Mouse (Mus musculus): ENCODE measurements around the gene Lmna. TPM values are rescaled to one million over a fixed set of nuclear protein-coding genes. Genes with fewer than 3 reads are reported as not detected.

Gene Lmna
- polyA plus RNA-seq, 1 experiment, result 30.0 TPM

GRCm38 (mm10) chr3:88553525-88553879, 43.7 kb upstream of the Lmna start, which contains the start of gene Ubqln4:
Ubqln4 (plus strand) TSS chr3:88553758.
- peak within 1 kb of the TSS; percentile 99 for H3K4me3 ChIP-seq (ENCODE audit: low read depth, low read length)

DNA sequence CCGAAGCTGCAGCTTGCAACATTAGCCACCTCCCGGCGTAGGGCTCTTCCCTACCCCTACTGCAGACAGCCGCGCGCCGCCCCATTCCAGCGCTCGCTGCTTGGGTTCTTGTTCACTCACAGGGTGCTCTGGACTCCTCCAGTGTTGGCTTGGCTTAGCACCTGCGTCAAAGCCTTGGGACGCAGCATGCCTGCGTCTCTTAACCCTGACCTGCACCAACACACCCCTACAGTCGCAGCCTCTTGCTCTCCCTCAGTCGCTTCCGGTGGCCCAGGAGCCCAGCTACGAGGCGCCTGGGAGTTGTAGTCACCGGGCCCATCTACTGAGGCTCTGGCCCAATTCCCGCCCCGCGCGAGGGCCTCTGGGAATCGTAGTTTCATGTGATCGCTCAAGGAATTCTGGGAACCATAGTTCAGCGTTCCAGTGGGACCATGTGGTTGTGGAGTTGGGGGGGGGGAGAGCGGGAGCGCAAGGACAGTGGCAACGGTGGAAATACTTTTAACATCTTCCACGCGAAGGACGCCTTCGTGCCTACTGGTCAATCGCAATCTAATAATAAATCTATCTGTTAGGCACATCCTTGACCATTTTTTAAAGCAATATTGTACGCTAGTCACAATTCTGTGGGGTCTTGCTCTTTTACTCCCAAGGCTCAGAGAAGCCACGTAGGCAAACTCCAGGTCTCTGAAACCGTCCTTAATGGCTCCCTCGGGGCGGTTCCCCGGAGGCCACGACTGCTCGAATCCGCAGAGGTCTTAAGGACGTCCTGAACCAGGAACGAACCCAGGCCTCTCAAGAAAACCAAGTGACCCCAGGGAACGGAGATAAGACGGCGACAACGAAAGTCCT, 43.1 kb upstream of the Lmna start, which contains the start of gene Lamtor2:
Lamtor2 (minus strand) TSS at position 399 of the 849 bp plus-strand sequence.
- Histone ChIP-seq H3K9me3 (replicated peaks; ENCODE audit: control insufficient read depth, insufficient read depth, low read length, poor library complexity, severe bottlenecking) (no peaks in the 10 kb centered on the region), H3K27ac (ENCODE audit: insufficient read depth, low read length) (peak within 1 kb of the TSS; percentile 89), H3K4me1 (ENCODE audit: control insufficient read depth, insufficient read depth, low read length) (peaks cover 2% of the 10 kb centered on the region), H3K36me3 (ENCODE audit: control insufficient read depth, insufficient read depth, low read length, poor library complexity, severe bottlenecking) (peaks cover 21% of the 10 kb centered on the region), H3K4me3 (ENCODE audit: low read depth, low read length) (peak within 1 kb of the TSS; percentile 99), H3K27me3 (ENCODE audit: control insufficient read depth, insufficient read depth, low read length, poor library complexity, severe bottlenecking) (no peaks in the 10 kb centered on the region), H3K9ac (ENCODE audit: low read depth, poor library complexity, severe bottlenecking) (peak within 1 kb of the TSS; percentile 100)
- TF ChIP-seq EP300 (IDR thresholded peaks at IDR 0.05; ENCODE audit: insufficient read depth, low read depth, low read length) (0 out of 2 replicates have a peak, but pooled peaks have one; percentile 48), CTCF (IDR thresholded peaks at IDR 0.05; ENCODE audit: low read depth, low read length) (no peak), POLR2A (IDR thresholded peaks at IDR 0.05; ENCODE audit: insufficient read depth, low read length) (peak; percentile 52)

More at GRCm38 (mm10) chr3:88553525-88553879, 43.7 kb upstream of the Lmna start, which contains the start of gene Ubqln4:
- Histone ChIP-seq H3K36me3 (ENCODE audit: control insufficient read depth, insufficient read depth, low read length, poor library complexity, severe bottlenecking) (peaks cover 27% of the 10 kb centered on the region), H3K9ac (ENCODE audit: low read depth, poor library complexity, severe bottlenecking) (peak within 1 kb of the TSS; percentile 100), H3K27me3 (ENCODE audit: control insufficient read depth, insufficient read depth, low read length, poor library complexity, severe bottlenecking) (no peaks in the 10 kb centered on the region), H3K27ac (ENCODE audit: insufficient read depth, low read length) (peak within 1 kb of the TSS; percentile 89), H3K4me1 (ENCODE audit: control insufficient read depth, insufficient read depth, low read length) (peaks cover 4% of the 10 kb centered on the region), H3K9me3 (replicated peaks; ENCODE audit: control insufficient read depth, insufficient read depth, low read length, poor library complexity, severe bottlenecking) (no peaks in the 10 kb centered on the region)
- TF ChIP-seq EP300 (IDR thresholded peaks at IDR 0.05; ENCODE audit: insufficient read depth, low read depth, low read length) (no peak), CTCF (IDR thresholded peaks at IDR 0.05; ENCODE audit: low read depth, low read length) (peak; percentile 45)

GRCm38 (mm10) chr3:88552082-88552645, 42.4 kb upstream of the Lmna start:
- Histone ChIP-seq H3K4me3 (ENCODE audit: low read depth, low read length) (peak overlapping the region; percentile 90), H3K27ac (ENCODE audit: insufficient read depth, low read length) (peak overlapping the region; percentile 14), H3K4me1 (ENCODE audit: control insufficient read depth, insufficient read depth, low read length) (peaks cover 3% of the 10 kb centered on the region), H3K9me3 (replicated peaks; ENCODE audit: control insufficient read depth, insufficient read depth, low read length, poor library complexity, severe bottlenecking) (no peaks in the 10 kb centered on the region), H3K9ac (ENCODE audit: low read depth, poor library complexity, severe bottlenecking) (peak overlapping the region; percentile 60), H3K36me3 (ENCODE audit: control insufficient read depth, insufficient read depth, low read length, poor library complexity, severe bottlenecking) (peaks cover 14% of the 10 kb centered on the region), H3K27me3 (ENCODE audit: control insufficient read depth, insufficient read depth, low read length, poor library complexity, severe bottlenecking) (no peaks in the 10 kb centered on the region)
- TF ChIP-seq POLR2A (IDR thresholded peaks at IDR 0.05; ENCODE audit: insufficient read depth, low read length) (no peak), CTCF (IDR thresholded peaks at IDR 0.05; ENCODE audit: low read depth, low read length) (no peak), EP300 (IDR thresholded peaks at IDR 0.05; ENCODE audit: insufficient read depth, low read depth, low read length) (no peak)

GRCm38 (mm10) chr3:88551586-88551985, 41.8 kb upstream of the Lmna start:
- no peak overlapping the region for H3K27ac ChIP-seq (ENCODE audit: insufficient read depth, low read length)
- H3K9ac ChIP-seq (ENCODE audit: low read depth, poor library complexity, severe bottlenecking), result peak overlapping the region; percentile 60
- peaks cover 4% of the 10 kb centered on the region for H3K4me1 ChIP-seq (ENCODE audit: control insufficient read depth, insufficient read depth, low read length)
- peaks cover 9% of the 10 kb centered on the region for H3K36me3 ChIP-seq (ENCODE audit: control insufficient read depth, insufficient read depth, low read length, poor library complexity, severe bottlenecking)
- H3K27me3 ChIP-seq (ENCODE audit: control insufficient read depth, insufficient read depth, low read length, poor library complexity, severe bottlenecking), result no peaks in the 10 kb centered on the region
- H3K9me3 ChIP-seq (replicated peaks; ENCODE audit: control insufficient read depth, insufficient read depth, low read length, poor library complexity, severe bottlenecking), result no peaks in the 10 kb centered on the region
- peak overlapping the region; percentile 34 for H3K4me3 ChIP-seq (ENCODE audit: low read depth, low read length)
- no peak for TF ChIP-seq POLR2A (IDR thresholded peaks at IDR 0.05; ENCODE audit: insufficient read depth, low read length)
- TF ChIP-seq EP300 (IDR thresholded peaks at IDR 0.05; ENCODE audit: insufficient read depth, low read depth, low read length), result no peak
- TF ChIP-seq CTCF (IDR thresholded peaks at IDR 0.05; ENCODE audit: low read depth, low read length), result no peak

- H3K4me3 ChIP-seq (ENCODE audit: low read depth, low read length), result peak within 1 kb of the TSS; percentile 2
These were observed 38.6 kb upstream of the Lmna start, which contains the start of gene Rab25 for GRCm38 (mm10) chr3:88548180-88548917. Rab25 (minus strand) TSS chr3:88548300.

More at GRCm38 (mm10) chr3:88548180-88548917, 38.6 kb upstream of the Lmna start, which contains the start of gene Rab25:
- no peaks in the 10 kb centered on the region for H3K36me3 ChIP-seq (ENCODE audit: control insufficient read depth, insufficient read depth, low read length, poor library complexity, severe bottlenecking)
- TF ChIP-seq POLR2A (IDR thresholded peaks at IDR 0.05; ENCODE audit: insufficient read depth, low read length), result no peak
- peak; percentile 83 for TF ChIP-seq EP300 (IDR thresholded peaks at IDR 0.05; ENCODE audit: insufficient read depth, low read depth, low read length)
- no peak within 1 kb of the TSS for H3K9ac ChIP-seq (ENCODE audit: low read depth, poor library complexity, severe bottlenecking)
- no peaks in the 10 kb centered on the region for H3K9me3 ChIP-seq (replicated peaks; ENCODE audit: control insufficient read depth, insufficient read depth, low read length, poor library complexity, severe bottlenecking)
- peaks cover 9% of the 10 kb centered on the region for H3K4me1 ChIP-seq (ENCODE audit: control insufficient read depth, insufficient read depth, low read length)
- H3K27ac ChIP-seq (ENCODE audit: insufficient read depth, low read length), result peak within 1 kb of the TSS; percentile 6
- no peaks in the 10 kb centered on the region for H3K27me3 ChIP-seq (ENCODE audit: control insufficient read depth, insufficient read depth, low read length, poor library complexity, severe bottlenecking)
